Mouse (Mus musculus): ENCODE data around the gene Uts2.
A peak's percentile ranks its signal among the peaks of the same experiment; 100 is the strongest.

GRCm38 (mm10) chr4:151043281-151043680 lies 46.4 kb downstream of the Uts2 start:
- TF ChIP-seq CTCF (IDR thresholded peaks at IDR 0.05; ENCODE audit: extremely low read depth, insufficient read depth, low read length) (no peak), POLR2A (IDR thresholded peaks at IDR 0.05; ENCODE audit: extremely low read depth, insufficient read depth, low read length) (0 out of 2 replicates have a peak, but pooled peaks have one; percentile 36)
